Comparison of ENCODE assay signal across 8 mouse cellular contexts in the genomic region with DNA sequence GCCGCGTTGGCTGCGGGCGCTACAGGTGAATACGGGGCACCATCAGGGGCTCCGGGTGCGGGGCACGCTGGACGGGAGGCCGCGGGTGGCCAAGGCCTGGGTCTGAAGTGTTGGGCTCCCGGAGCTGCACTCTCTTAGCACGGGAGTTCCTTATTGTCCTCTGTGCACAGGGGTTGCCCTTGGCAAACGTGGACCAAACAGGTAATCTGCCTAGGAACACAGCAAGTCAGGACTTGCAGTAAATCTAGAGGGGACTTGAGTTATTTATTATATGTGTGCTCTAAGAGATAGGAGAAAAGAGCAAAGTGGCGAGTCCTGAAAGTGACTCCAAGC. TPM values are rescaled to one million over a fixed set of nuclear protein-coding genes. Genes with fewer than 3 reads are reported as not detected.
A peak's percentile ranks its signal among the peaks of the same experiment; 100 is the strongest.
DNase-seq lines count a peak whose midpoint lies in the region; ATAC-seq and TF ChIP-seq lines count a peak whose summit lies in the region.

No protein-coding gene starts in this region.

- peaks cover 14% of the 10 kb centered on the region; the same call in 1 of the 2 replicates for H3K36me3 ChIP-seq in kidney, postnatal 0 days (ENCODE audit: insufficient read depth, low read length)
- H3K36me3 ChIP-seq in midbrain, postnatal 0 days (ENCODE audit: insufficient read depth, low read length): peaks cover 5% of the 10 kb centered on the region; the same call in 1 of the 2 replicates

- peak; percentile 67 for ATAC-seq in kidney, postnatal 0 days (replicated peaks; ENCODE audit: low FRiP score, low read depth)
- no peak; the same call in 1 of the 2 replicates for ATAC-seq in midbrain, postnatal 0 days (ENCODE audit: low FRiP score)

- H3K4me1 ChIP-seq in kidney, postnatal 0 days (replicated peaks; ENCODE audit: insufficient read depth, low read length): 0 out of 2 replicates have a peak, but pooled peaks cover 4% of the 10 kb centered on the region
- no peaks in the 10 kb centered on the region for H3K4me1 ChIP-seq in cortical plate, adult 2 months (ENCODE audit: control insufficient read depth, insufficient read depth, low read length)
- H3K4me1 ChIP-seq in midbrain, postnatal 0 days (ENCODE audit: insufficient read depth, low read length): 0 out of 2 replicates have a peak, but pooled peaks cover 4% of the 10 kb centered on the region

- peak overlapping the region; percentile 74 for H3K9ac ChIP-seq in kidney, postnatal 0 days (ENCODE audit: low read depth, low read length)
- peak overlapping the region; percentile 72 for H3K9ac ChIP-seq in midbrain, postnatal 0 days (replicated peaks; ENCODE audit: low read length, poor library complexity, severe bottlenecking)

- H3K4me3 ChIP-seq in kidney, postnatal 0 days (replicated peaks; ENCODE audit: low read depth, low read length): peak overlapping the region; percentile 82
- H3K4me3 ChIP-seq in cortical plate, adult 2 months (ENCODE audit: insufficient read depth, low read length): peak overlapping the region; percentile 66
- peak overlapping the region; percentile 81 for H3K4me3 ChIP-seq in midbrain, postnatal 0 days (ENCODE audit: low read depth, low read length)

- intact Hi-C loops in left cerebral cortex, postnatal 14 days (cut with DNase I): loop anchor here (5.0 kb wide), 2 partner anchors 110 to 350 kb away; partner anchors contain the start of gene Apba2

- TF ChIP-seq CTCF in kidney, postnatal 0 days (IDR thresholded peaks at IDR 0.05; ENCODE audit: low read depth): no peak
- no peak for TF ChIP-seq CTCF in cortical plate, adult 2 months (IDR thresholded peaks at IDR 0.05; ENCODE audit: extremely low read depth, insufficient read depth, low read length)
- TF ChIP-seq CTCF in midbrain, postnatal 0 days (IDR thresholded peaks at IDR 0.05): no peak

- no peak for TF ChIP-seq POLR2A in cortical plate, adult 2 months (IDR thresholded peaks at IDR 0.05; ENCODE audit: extremely low read depth, insufficient read depth, low read length)

- peak overlapping the region; percentile 94 for H3K4me2 ChIP-seq in kidney, postnatal 0 days (ENCODE audit: low read length)
- peak overlapping the region; percentile 85 for H3K4me2 ChIP-seq in midbrain, postnatal 0 days (ENCODE audit: low read depth, low read length, poor library complexity, severe bottlenecking)

- WGBS in kidney, postnatal 0 days: 1% methylated on average over 15 of the region's 15 CpGs
- WGBS in midbrain, postnatal 0 days: 1% methylated on average over 15 of the region's 15 CpGs

- DNase-seq in kidney, postnatal 0 days (ENCODE audit: low spot score): peak; percentile 32
- DNase-seq in kidney, adult 9 months: no peak
- peak; percentile 33 for DNase-seq in hindlimb bud, embryonic 11.5 days (ENCODE audit: extremely low spot score, low read depth, low spot score)
- DNase-seq in midbrain, postnatal 0 days (ENCODE audit: low spot score): no peak
- no peak for DNase-seq in left cerebral cortex, postnatal 14 days (ENCODE audit: low spot score in 2 of 2)
- DNase-seq in testis, postnatal 10 days (ENCODE audit: low spot score): no peak
- no peak for DNase-seq in kidney, postnatal 10 days

- H3K27me3 ChIP-seq in kidney, postnatal 0 days (ENCODE audit: insufficient read depth, low read length): no peaks in the 10 kb centered on the region
- H3K27me3 ChIP-seq in midbrain, postnatal 0 days (ENCODE audit: insufficient read depth, low read length): no peaks in the 10 kb centered on the region

- H3K27ac ChIP-seq in kidney, postnatal 0 days: peak overlapping the region; percentile 86
- H3K27ac ChIP-seq in cortical plate, adult 2 months (ENCODE audit: insufficient read depth, low read length): 0 out of 2 replicates have a peak overlapping the region, but pooled peaks have one; percentile 1
- peak overlapping the region; percentile 82 for H3K27ac ChIP-seq in midbrain, postnatal 0 days (ENCODE audit: low read depth, low read length)

- no peaks in the 10 kb centered on the region for H3K9me3 ChIP-seq in kidney, postnatal 0 days (replicated peaks; ENCODE audit: low read length)
- no peaks in the 10 kb centered on the region for H3K9me3 ChIP-seq in midbrain, postnatal 0 days (ENCODE audit: low read length)

RNA-seq across cellular contexts. Expression of gene Mcee, which starts 0.4 kb away (rescaled TPM):
- 186 and 211 TPM in 2 replicates for polyA plus RNA-seq in kidney, postnatal 0 days (2015; fragmentation: Nextera tagmentation; extraction: Ambion mirVana)
- polyA plus RNA-seq in cortical plate, adult 2 months (2012; rRNA removed): 59.6 and 71.7 TPM in 2 replicates
- total RNA-seq in midbrain, postnatal 0 days (2014; rRNA removed): 12.2 and 14.7 TPM in 2 replicates
- 43.6 and 44.2 TPM in 2 replicates for polyA plus RNA-seq in midbrain, postnatal 0 days (2015; fragmentation: Nextera tagmentation; extraction: Ambion mirVana)
- 10 to 100 TPM; 44.3 to 48.7 TPM for total RNA-seq in left cerebral cortex, postnatal 14 days (2021)

RNA-seq across cellular contexts. Expression of gene Mphosph10, which starts 0.7 kb away (rescaled TPM):
- 38.1 and 39.4 TPM in 2 replicates for polyA plus RNA-seq in kidney, postnatal 0 days (2015; fragmentation: Nextera tagmentation; extraction: Ambion mirVana)
- polyA plus RNA-seq in cortical plate, adult 2 months (2012; rRNA removed): 11.4 and 12.1 TPM in 2 replicates
- 5.4 and 10.1 TPM in 2 replicates for total RNA-seq in midbrain, postnatal 0 days (2014; rRNA removed)
- polyA plus RNA-seq in midbrain, postnatal 0 days (2015; fragmentation: Nextera tagmentation; extraction: Ambion mirVana): 19.2 and 20.3 TPM in 2 replicates
- 10 to 100 TPM; 15.1 to 17.5 TPM for total RNA-seq in left cerebral cortex, postnatal 14 days (2021)

RNA-seq across cellular contexts. Expression of gene Fan1, which starts 18.9 kb away (rescaled TPM):
- polyA plus RNA-seq in kidney, postnatal 0 days (2015; fragmentation: Nextera tagmentation; extraction: Ambion mirVana): 4.0 and 4.9 TPM in 2 replicates
- 4.1 and 4.3 TPM in 2 replicates for polyA plus RNA-seq in cortical plate, adult 2 months (2012; rRNA removed)
- total RNA-seq in midbrain, postnatal 0 days (2014; rRNA removed): 6.5 and 11.9 TPM in 2 replicates
- 3.8 and 4.7 TPM in 2 replicates for polyA plus RNA-seq in midbrain, postnatal 0 days (2015; fragmentation: Nextera tagmentation; extraction: Ambion mirVana)
- total RNA-seq in left cerebral cortex, postnatal 14 days (2021): 1 to 10 TPM; 8.9 to 9.0 TPM

Comparison
In these comparisons a context has a peak if more than half of its experiments do, and no peak if none do; other contexts are left out.
1. DNase-seq: peak in kidney, postnatal 0 days (single experiment) and hindlimb bud, embryonic 11.5 days (single experiment); none in kidney, adult 9 months (single experiment), midbrain, postnatal 0 days (single experiment), left cerebral cortex, postnatal 14 days (0 of 2), testis, postnatal 10 days (single experiment) and kidney, postnatal 10 days (single experiment).
2. H3K27ac ChIP-seq: peak in every context shown above with its lines; median percentile 86 in kidney, postnatal 0 days; 82 in midbrain, postnatal 0 days; 1 in cortical plate, adult 2 months.
3. Peak in every context shown above with its lines, with median percentiles within 50 percentile points of each other: H3K4me3 ChIP-seq.